Mouse (Mus musculus) erythroblast, embryonic 14.5 days (primary cell): ENCODE data around the gene Tmcc1.

ENCODE experiments used
- GATA1 ChIP-seq: IDR thresholded peaks from 2 replicates; pipeline ENCODE4 v1.6.1; 2012; ENCODE audit warnings: low read length, inconsistent platforms, mixed read lengths
- TAL1 ChIP-seq: IDR thresholded peaks from 3 replicates; pipeline ENCODE4 v1.6.1; 2012; ENCODE audit warnings: low read length, inconsistent platforms, mixed read lengths

DNA sequence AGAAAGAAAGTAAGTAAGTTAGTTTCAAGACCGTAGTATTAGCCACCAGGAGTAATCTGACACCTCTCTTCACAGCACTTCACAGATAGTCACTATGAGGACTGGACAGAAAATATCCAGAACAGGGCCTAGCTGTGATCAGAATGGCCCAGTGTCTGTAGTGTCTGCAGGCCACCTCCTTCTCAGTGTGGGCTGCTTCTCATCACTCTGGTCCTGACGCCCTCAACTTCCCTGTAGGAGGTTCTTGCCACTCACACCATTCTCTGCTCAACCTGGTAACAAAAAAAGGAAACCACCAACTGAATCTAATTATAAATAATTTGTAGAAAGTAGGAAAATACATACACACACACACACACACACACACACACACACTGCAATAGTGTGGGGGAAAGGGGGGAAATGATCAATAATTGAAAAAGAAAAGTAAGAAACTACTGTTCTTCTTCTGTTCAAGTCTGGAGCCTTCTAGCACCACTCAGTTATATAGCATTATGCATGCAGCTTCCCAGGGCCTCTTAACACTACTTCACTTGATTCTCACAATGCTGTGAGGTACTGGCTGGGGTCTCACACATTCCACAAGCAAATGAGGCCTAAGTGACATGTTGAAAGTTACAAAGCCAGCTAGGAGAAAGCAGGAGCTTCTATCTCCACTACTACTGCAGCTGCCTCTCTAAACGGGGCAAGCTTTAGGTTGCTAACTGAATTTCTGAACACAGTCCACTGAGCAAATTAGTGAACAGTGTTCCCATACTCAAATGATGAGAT lies 38.2 kb downstream of the Tmcc1 start:
- TF ChIP-seq GATA1, result no peak
- TF ChIP-seq TAL1, result no peak
